ENCODE assay signal across 15 mouse cellular contexts in the genomic region with DNA sequence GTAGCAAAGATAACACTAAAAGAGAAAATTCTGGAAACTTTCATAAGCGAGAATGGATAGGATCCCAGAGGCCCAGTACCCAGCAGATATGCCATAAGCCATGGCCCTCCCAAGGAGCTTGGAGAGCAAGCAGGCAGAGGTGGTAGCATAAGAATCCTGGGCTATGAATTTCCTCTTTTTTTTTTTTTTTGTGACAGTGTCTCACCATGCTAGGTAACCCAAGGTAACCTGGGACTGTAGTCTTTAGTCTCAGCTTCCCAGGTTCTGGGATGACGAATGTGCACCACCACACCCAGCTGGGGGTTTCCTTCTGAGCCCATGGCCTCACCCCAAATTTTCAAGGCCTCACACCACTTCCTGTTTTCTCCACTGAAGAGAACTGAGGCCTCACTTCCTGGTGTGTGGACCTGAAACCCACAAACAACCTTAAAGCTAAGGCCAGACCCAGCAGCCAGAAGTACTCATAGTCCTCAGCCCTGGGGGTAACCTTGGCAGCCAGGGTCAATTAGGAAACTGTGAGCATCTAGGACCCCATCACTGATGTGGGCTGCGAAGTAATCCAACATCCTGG. TPM values are rescaled to one million over a fixed set of nuclear protein-coding genes. Genes with fewer than 3 reads are reported as not detected.
A peak's percentile ranks its signal among the peaks of the same experiment; 100 is the strongest.
DNase-seq lines count a peak whose midpoint lies in the region; ATAC-seq and TF ChIP-seq lines count a peak whose summit lies in the region.
"Had no signal": no experiment of that assay in that cellular context is flagged by ENCODE, and none has a peak within 500 bp of the region (broad histone marks: within the 10 kb centered on the region; RNA-seq: fewer than 3 reads in every experiment).

No protein-coding gene starts in this region.

- H3K36me3 ChIP-seq in liver, postnatal 0 days (replicated peaks; ENCODE audit: insufficient read depth, low read length), result peaks cover 68% of the 10 kb centered on the region
- peaks cover 46% of the 10 kb centered on the region for H3K36me3 ChIP-seq in spleen, adult 2 months (ENCODE audit: control insufficient read depth, insufficient read depth, low read length)

- peak; percentile 94 for ATAC-seq in CD4-positive, CD25-positive, alpha-beta regulatory T cell, adult 4 months
- peak; percentile 33 for ATAC-seq in liver, postnatal 0 days
- ATAC-seq: forebrain, postnatal 0 days had no signal

- H3K27me3 ChIP-seq in liver, postnatal 0 days (ENCODE audit: insufficient read depth, low read length), result no peaks in the 10 kb centered on the region
- no peaks in the 10 kb centered on the region for H3K27me3 ChIP-seq in spleen, adult 2 months (ENCODE audit: control insufficient read depth, insufficient read depth, low read length)
- H3K27me3 ChIP-seq: embryonic facial prominence, embryonic 12.5 days; heart, embryonic 13.5 days; limb, embryonic 13.5 days had no signal

- no peak overlapping the region; the same call in 1 of the 2 replicates for H3K9ac ChIP-seq in liver, postnatal 0 days (replicated peaks)
- H3K9ac ChIP-seq: embryonic facial prominence, embryonic 12.5 days; forebrain, postnatal 0 days; heart, embryonic 13.5 days; limb, embryonic 13.5 days had no signal

- no peak overlapping the region for H3K4me2 ChIP-seq in liver, postnatal 0 days (ENCODE audit: low read depth, low read length)
- H3K4me2 ChIP-seq: embryonic facial prominence, embryonic 12.5 days; heart, embryonic 13.5 days; limb, embryonic 13.5 days had no signal

- peak overlapping the region; percentile 88 for H3K27ac ChIP-seq in liver, postnatal 0 days (ENCODE audit: low read depth)
- H3K27ac ChIP-seq in spleen, adult 2 months (ENCODE audit: insufficient read depth, low read length), result peak overlapping the region; percentile 91
- H3K27ac ChIP-seq: embryonic facial prominence, embryonic 12.5 days; heart, embryonic 13.5 days; limb, embryonic 13.5 days had no signal

- H3K4me3 ChIP-seq in liver, postnatal 0 days (ENCODE audit: low read depth, low read length), result no peak overlapping the region
- H3K4me3 ChIP-seq in spleen, adult 2 months (ENCODE audit: extremely low read depth, insufficient read depth, insufficient read length), result no peak overlapping the region
- H3K4me3 ChIP-seq: embryonic facial prominence, embryonic 12.5 days; heart, embryonic 13.5 days; limb, embryonic 13.5 days had no signal

- TF ChIP-seq CTCF in liver, postnatal 0 days (IDR thresholded peaks at IDR 0.05; ENCODE audit: low read depth), result no peak
- no peak for TF ChIP-seq CTCF in spleen, adult 2 months (IDR thresholded peaks at IDR 0.05; ENCODE audit: extremely low read depth, insufficient read depth, insufficient read length, insufficient replicate concordance)

- H3K4me1 ChIP-seq in liver, postnatal 0 days (ENCODE audit: insufficient read depth), result peaks cover 27% of the 10 kb centered on the region
- peaks cover 34% of the 10 kb centered on the region; the same call in 1 of the 2 replicates for H3K4me1 ChIP-seq in spleen, adult 2 months (ENCODE audit: control insufficient read depth, insufficient read depth, insufficient read length)
- H3K4me1 ChIP-seq: embryonic facial prominence, embryonic 12.5 days; limb, embryonic 13.5 days had no signal

- peak; percentile 94 for DNase-seq in T-cell, adult 2 months (ENCODE audit: low spot score)
- DNase-seq in liver, postnatal 0 days, result peak; percentile 42
- DNase-seq in spleen, adult 2 months (ENCODE audit: low read depth in 1 of 2, low spot score in 2 of 2), result peak; percentile 81 to 88
- no peak for DNase-seq in adrenal gland, adult 8-10 months
- no peak for DNase-seq in cerebellum, postnatal 25 days
- DNase-seq in right cerebral cortex, postnatal 36 days (ENCODE audit: low spot score in 2 of 2), result no peak
- DNase-seq: forebrain, postnatal 0 days; retina, postnatal 1 day had no signal

- TF ChIP-seq POLR2A in spleen, adult 2 months (IDR thresholded peaks at IDR 0.05; ENCODE audit: low read depth, low read length), result no peak

- 65% methylated on average over 3 of the region's 3 CpGs for WGBS in liver, postnatal 0 days (ENCODE audit: insufficient replicate concordance)
- WGBS in spleen, adult 2 months, result 52% methylated on average over 3 of the region's 3 CpGs

- TF ChIP-seq EP300 in liver, postnatal 0 days (IDR thresholded peaks at IDR 0.05; ENCODE audit: low read depth), result no peak

- H3K9me3 ChIP-seq in liver, postnatal 0 days (ENCODE audit: low read length), result no peaks in the 10 kb centered on the region
- H3K9me3 ChIP-seq: embryonic facial prominence, embryonic 12.5 days; heart, embryonic 13.5 days; limb, embryonic 13.5 days had no signal

RNA-seq across cellular contexts. Expression of a gene that starts 8.2 kb away (rescaled TPM):
- polyA plus RNA-seq in CD4-positive, CD25-positive, alpha-beta regulatory T cell, adult 4 months (2017; shearing (Covaris generic)), result 100 to 1,000 TPM; 189 to 208 TPM
- 57.3 and 58.1 TPM in 2 replicates for polyA plus RNA-seq in liver, postnatal 0 days (2015; fragmentation: Nextera tagmentation; extraction: Ambion mirVana)
- 49.0 and 50.0 TPM in 2 replicates for polyA plus RNA-seq in spleen, adult 2 months (2012; rRNA removed)
- total RNA-seq in adrenal gland, adult 8-10 months (2022), result 10 to 100 TPM; 56.6 to 69.3 (median 61.7) TPM

RNA-seq across cellular contexts. Expression of a gene that starts 20.3 kb away (rescaled TPM):
- 10 to 100 TPM; 32.1 to 38.1 TPM for polyA plus RNA-seq in CD4-positive, CD25-positive, alpha-beta regulatory T cell, adult 4 months (2017; shearing (Covaris generic))
- 0.59 and 0.68 TPM in 2 replicates for polyA plus RNA-seq in liver, postnatal 0 days (2015; fragmentation: Nextera tagmentation; extraction: Ambion mirVana)
- polyA plus RNA-seq in spleen, adult 2 months (2012; rRNA removed), result 16.6 and 21.4 TPM in 2 replicates
- under 1 TPM in 1 of 4 experiments, not detected in 3; 0.16 TPM for total RNA-seq in adrenal gland, adult 8-10 months (2022)
- total RNA-seq: forebrain, postnatal 0 days had no signal
- polyA plus RNA-seq: embryonic facial prominence, embryonic 12.5 days; forebrain, postnatal 0 days; limb, embryonic 13.5 days; midbrain, postnatal 0 days had no signal

RNA-seq across cellular contexts. Expression of a gene that starts 34.4 kb away (rescaled TPM):
- polyA plus RNA-seq in CD4-positive, CD25-positive, alpha-beta regulatory T cell, adult 4 months (2017; shearing (Covaris generic)), result 100 to 1,000 TPM; 231 to 239 TPM
- 80.0 and 86.6 TPM in 2 replicates for polyA plus RNA-seq in liver, postnatal 0 days (2015; fragmentation: Nextera tagmentation; extraction: Ambion mirVana)
- 62.3 and 73.9 TPM in 2 replicates for polyA plus RNA-seq in spleen, adult 2 months (2012; rRNA removed)
- total RNA-seq in adrenal gland, adult 8-10 months (2022), result 100 to 1,000 TPM; 133 to 158 (median 140) TPM

RNA-seq across cellular contexts. Expression of a gene that starts 43.5 kb away (rescaled TPM):
- polyA plus RNA-seq in CD4-positive, CD25-positive, alpha-beta regulatory T cell, adult 4 months (2017; shearing (Covaris generic)), result under 1 TPM in 1 of 2 experiments, not detected in 1; 0.46 TPM
- not detected in 2 replicates for polyA plus RNA-seq in liver, postnatal 0 days (2015; fragmentation: Nextera tagmentation; extraction: Ambion mirVana)
- 0.16 and 0.61 TPM in 2 replicates for polyA plus RNA-seq in spleen, adult 2 months (2012; rRNA removed)
- under 1 TPM in 1 of 4 experiments, not detected in 3; 0.20 TPM for total RNA-seq in adrenal gland, adult 8-10 months (2022)
- total RNA-seq: midbrain, postnatal 0 days had no signal
- polyA plus RNA-seq: embryonic facial prominence, embryonic 12.5 days; forebrain, postnatal 0 days; heart, embryonic 13.5 days; intestine, embryonic 14.5 days; limb, embryonic 13.5 days; midbrain, postnatal 0 days had no signal

RNA-seq across cellular contexts. Expression of a gene that starts 44.3 kb away (rescaled TPM):
- polyA plus RNA-seq in CD4-positive, CD25-positive, alpha-beta regulatory T cell, adult 4 months (2017; shearing (Covaris generic)), result not detected
- not detected in 2 replicates for polyA plus RNA-seq in liver, postnatal 0 days (2015; fragmentation: Nextera tagmentation; extraction: Ambion mirVana)
- not detected in 2 replicates for polyA plus RNA-seq in spleen, adult 2 months (2012; rRNA removed)
- not detected for total RNA-seq in adrenal gland, adult 8-10 months (2022)
- total RNA-seq: forebrain, postnatal 0 days; layer of hippocampus, adult 18-20 months; midbrain, postnatal 0 days had no signal
- polyA plus RNA-seq: embryonic facial prominence, embryonic 12.5 days; forebrain, postnatal 0 days; heart, embryonic 13.5 days; intestine, embryonic 14.5 days; limb, embryonic 13.5 days; midbrain, postnatal 0 days had no signal

Comparison
In these comparisons a context has a peak if more than half of its experiments do, and no peak if none do; other contexts are left out.
1. DNase-seq: peak in T-cell, adult 2 months (single experiment), liver, postnatal 0 days (single experiment) and spleen, adult 2 months (2 of 2); none in adrenal gland, adult 8-10 months (single experiment), cerebellum, postnatal 25 days (0 of 2) and right cerebral cortex, postnatal 36 days (0 of 2).
2. RNA of a gene that starts 20.3 kb away (polyA plus RNA-seq): 32.1 to 38.1 TPM in CD4-positive, CD25-positive, alpha-beta regulatory T cell, adult 4 months and 16.6 to 21.4 TPM in spleen, adult 2 months; 0.59 to 0.68 TPM in liver, postnatal 0 days; every median in the first group is over 10 times any median in the second.